Mouse (Mus musculus) thymus, postnatal 0 days (tissue): ENCODE data around the gene Hmga1b. TPM values are rescaled to one million over a fixed set of nuclear protein-coding genes. Genes with fewer than 3 reads are reported as not detected.
A peak's percentile ranks its signal among the peaks of the same experiment; 100 is the strongest.
"Not testable (repeated sequence)": the region's sequence is repeated elsewhere in the genome, so short reads cannot be mapped to it uniquely, and the experiment has no call there.

ENCODE experiments used
- DNase-seq: peaks from one replicate; pipeline ENCODE4 v3.0.0-alpha.2; 2015; ENCODE audit warnings: low spot score
- polyA plus RNA-seq: library from polyadenylated mRNA; unstranded; fragments of >200 nt; fragmentation: Nextera tagmentation; extraction: Ambion mirVana; gene quantifications from 2 replicates; pipeline ENCODE4 v1.2.1, GENCODE M21; 2015

Gene Hmga1b
- polyA plus RNA-seq, 1 experiment from 2014 or later = 9.7 TPM

GRCm38 (mm10) chr11:120783426-120784063 is 21.0 kb downstream of the Hmga1b start:
- DNase-seq = no peak

- DNase-seq = peak; percentile 82
These were observed 21.6 kb downstream of the Hmga1b start, which contains the start of the genes Rfng and Gps1 for GRCm38 (mm10) chr11:120784064-120784791. Gene Rfng, minus strand, starts transcription at chr11:120784207. Gene Gps1, plus strand, starts transcription at chr11:120784272.

GRCm38 (mm10) chr11:120785145-120785544 is 22.6 kb downstream of the Hmga1b start:
- no peak for DNase-seq

- not testable (repeated sequence) for DNase-seq
These were observed 25.9 kb downstream of the Hmga1b start for GRCm38 (mm10) chr11:120788460-120788859.

- DNase-seq = no peak
These were observed 26.8 kb downstream of the Hmga1b start for GRCm38 (mm10) chr11:120789355-120789754.

- DNase-seq = no peak
These were observed 27.2 kb downstream of the Hmga1b start for GRCm38 (mm10) chr11:120789810-120790209.

GRCm38 (mm10) chr11:120792652-120793051 is 30.1 kb downstream of the Hmga1b start:
- no peak for DNase-seq

GRCm38 (mm10) chr11:120795756-120796613 is 33.4 kb downstream of the Hmga1b start, which contains the start of gene Dus1l:
Gene Dus1l, minus strand, starts transcription at chr11:120796403.
- DNase-seq = peak; percentile 97

- DNase-seq = no peak
These were observed 34.0 kb downstream of the Hmga1b start for GRCm38 (mm10) chr11:120796614-120796946.

- no peak for DNase-seq
These were observed 35.6 kb downstream of the Hmga1b start for GRCm38 (mm10) chr11:120798244-120798643.

- DNase-seq = no peak
These were observed 36.8 kb downstream of the Hmga1b start for GRCm38 (mm10) chr11:120799316-120799890.

GRCm38 (mm10) chr11:120800061-120800904 is 37.7 kb downstream of the Hmga1b start:
- peak; percentile 83 for DNase-seq

GRCm38 (mm10) chr11:120804274-120804673 is 41.7 kb downstream of the Hmga1b start:
- DNase-seq = no peak

- DNase-seq = no peak
These were observed 42.2 kb downstream of the Hmga1b start for GRCm38 (mm10) chr11:120804769-120805168.

- no peak for DNase-seq
These were observed 43.0 kb downstream of the Hmga1b start for GRCm38 (mm10) chr11:120805375-120806298.

GRCm38 (mm10) chr11:120808010-120808409 is 45.4 kb downstream of the Hmga1b start:
- DNase-seq = no peak

- DNase-seq = no peak
These were observed 49.5 kb downstream of the Hmga1b start for GRCm38 (mm10) chr11:120812068-120812467.
